Mouse (Mus musculus) E14TG2a.4 (cell line): ENCODE results near the gene Gm10803.

Experiments
- H3K27me3 ChIP-seq: 2 replicates; pipeline ENCODE4 v1.6.1; 2014; ENCODE audit warnings: low read length, control low read depth; ENCODE audit not compliant: insufficient read depth
- H3K36me3 ChIP-seq: 2 replicates; pipeline ENCODE4 v1.6.1; 2014; ENCODE audit warnings: low read length, control low read depth; ENCODE audit not compliant: insufficient read depth
- H3K4me1 ChIP-seq: replicated peaks from 2 replicates; pipeline ENCODE4 v1.6.1; 2014; ENCODE audit warnings: low read depth, low read length, control low read depth
- H3K4me3 ChIP-seq: replicated peaks from 2 replicates; pipeline ENCODE4 v1.5.1; 2014; ENCODE audit warnings: mild to moderate bottlenecking, low read length
- H3K9me3 ChIP-seq: 2 replicates; pipeline ENCODE4 v1.6.1; 2014; ENCODE audit warnings: low read length, control low read depth
- CTCF ChIP-seq: conservative IDR thresholded peaks from 2 replicates; pipeline ENCODE4 v1.5.1; 2014; ENCODE audit warnings: low read length
- NANOG ChIP-seq: IDR thresholded peaks from 2 replicates; pipeline ENCODE4 v1.6.1; 2014; ENCODE audit warnings: borderline replicate concordance, low read length, mixed read lengths
- POU5F1 ChIP-seq: IDR thresholded peaks from 2 replicates; pipeline ENCODE4 v1.6.1; 2014; ENCODE audit warnings: low read length, borderline replicate concordance

The Gm10803 gene

DNA sequence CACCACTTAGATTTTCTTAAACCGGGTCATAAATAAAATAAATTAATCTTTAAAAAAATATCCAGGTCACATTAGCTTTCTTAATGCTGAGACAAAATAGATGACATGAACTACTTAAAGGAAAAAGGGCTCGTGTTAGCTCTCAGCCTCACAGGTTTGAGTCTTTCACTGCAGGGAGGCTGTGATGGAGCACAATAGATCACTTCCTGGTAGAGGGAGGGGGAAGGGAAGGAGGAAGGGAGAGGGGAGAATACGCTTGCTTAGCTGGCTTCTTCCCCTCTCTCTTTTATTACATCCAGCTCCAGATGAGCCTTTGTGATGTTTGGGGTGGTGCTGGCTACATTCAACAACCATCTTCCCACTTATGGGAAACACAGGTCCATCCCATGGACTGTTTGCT, 20.9 kb downstream of the Gm10803 start:
- no peak for TF ChIP-seq POU5F1
- no peak for TF ChIP-seq CTCF
- no peak for TF ChIP-seq NANOG
- peaks cover 49% of the 10 kb centered on the region for H3K4me1 ChIP-seq

DNA sequence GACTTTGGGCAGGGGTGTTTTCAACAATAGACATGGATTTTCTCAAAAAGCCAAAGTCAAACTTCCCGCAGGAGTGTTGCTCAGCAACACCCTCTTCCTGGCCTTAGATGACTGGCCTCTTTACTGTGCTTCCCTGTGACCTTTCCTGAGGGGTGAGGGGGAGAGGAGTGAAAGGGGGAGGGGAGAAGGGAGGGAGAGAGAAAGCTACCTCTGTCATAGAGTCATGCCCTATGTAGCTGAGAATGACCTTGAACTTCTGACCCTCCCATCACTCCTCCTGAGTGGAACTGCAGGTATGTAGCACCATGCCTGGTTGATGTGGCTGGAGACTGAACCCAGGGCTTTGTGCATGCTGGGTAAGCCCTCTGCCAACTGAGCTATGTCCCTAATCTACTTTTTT, 25.5 kb downstream of the Gm10803 start:
- H3K4me3 ChIP-seq, result no peak overlapping the region
- TF ChIP-seq CTCF (no peak), POU5F1 (no peak)
- peaks cover 36% of the 10 kb centered on the region for H3K4me1 ChIP-seq
- H3K36me3 ChIP-seq, result no peaks in the 10 kb centered on the region
- 0 out of 2 replicates have a peak, but pooled peaks cover 5% of the 10 kb centered on the region for H3K27me3 ChIP-seq
- no peaks in the 10 kb centered on the region for H3K9me3 ChIP-seq

More for the DNA sequence above, 20.9 kb downstream of the Gm10803 start:
- H3K27me3 ChIP-seq, result peaks cover 22% of the 10 kb centered on the region
- H3K36me3 ChIP-seq, result no peaks in the 10 kb centered on the region
- no peaks in the 10 kb centered on the region; the same call in 1 of the 2 replicates for H3K9me3 ChIP-seq
- H3K4me3 ChIP-seq, result no peak overlapping the region

DNA sequence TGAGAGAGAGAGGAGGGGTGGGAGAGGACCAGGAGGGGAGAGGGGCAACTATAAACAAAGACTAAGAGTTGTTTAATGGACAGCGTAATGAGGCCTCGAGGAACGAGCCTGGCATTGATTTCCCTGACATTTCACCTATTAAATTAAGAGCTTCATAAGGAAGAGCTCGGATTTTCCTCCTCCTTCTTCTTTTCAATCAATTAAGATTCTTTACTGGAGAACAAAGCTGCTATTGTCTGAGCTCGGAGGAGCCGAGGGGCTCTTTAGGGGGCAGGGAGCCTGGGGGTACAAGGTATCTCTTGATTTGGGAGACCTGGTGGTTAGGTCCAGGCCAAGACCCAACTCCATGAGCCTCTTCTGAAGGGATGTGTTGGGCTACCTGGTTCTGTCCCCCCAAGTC, 27.1 kb downstream of the Gm10803 start:
- H3K27me3 ChIP-seq, result 0 out of 2 replicates have a peak, but pooled peaks cover 3% of the 10 kb centered on the region
- H3K9me3 ChIP-seq, result no peaks in the 10 kb centered on the region
- no peaks in the 10 kb centered on the region for H3K36me3 ChIP-seq
- no peak overlapping the region for H3K4me3 ChIP-seq
- no peak for TF ChIP-seq CTCF
- no peak for TF ChIP-seq NANOG
- TF ChIP-seq POU5F1, result no peak
- peaks cover 35% of the 10 kb centered on the region for H3K4me1 ChIP-seq

DNA sequence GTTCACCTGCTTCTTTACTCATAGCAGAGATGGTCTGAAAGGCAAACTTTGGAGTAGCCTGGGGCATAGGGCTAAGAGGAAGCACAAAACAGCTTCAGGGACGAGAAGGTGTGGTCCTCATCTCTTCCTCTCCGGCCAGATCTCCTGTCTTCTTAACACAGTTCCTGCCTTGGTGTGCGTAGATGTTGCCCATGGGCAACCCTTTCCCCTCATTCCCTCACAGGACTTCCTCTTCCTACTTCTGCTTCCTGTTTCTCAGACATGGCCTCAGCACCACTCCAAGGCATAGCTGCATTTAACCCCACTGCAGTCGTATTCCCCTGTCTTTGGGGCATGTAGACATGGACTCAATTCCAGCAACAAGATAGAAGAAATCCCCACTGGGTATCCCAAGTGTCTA, 29.5 kb downstream of the Gm10803 start:
- TF ChIP-seq POU5F1 (no peak), CTCF (no peak), NANOG (no peak)
- Histone ChIP-seq H3K27me3 (peaks cover 14% of the 10 kb centered on the region), H3K9me3 (no peaks in the 10 kb centered on the region), H3K36me3 (no peaks in the 10 kb centered on the region), H3K4me3 (no peak overlapping the region), H3K4me1 (peaks cover 28% of the 10 kb centered on the region)

DNA sequence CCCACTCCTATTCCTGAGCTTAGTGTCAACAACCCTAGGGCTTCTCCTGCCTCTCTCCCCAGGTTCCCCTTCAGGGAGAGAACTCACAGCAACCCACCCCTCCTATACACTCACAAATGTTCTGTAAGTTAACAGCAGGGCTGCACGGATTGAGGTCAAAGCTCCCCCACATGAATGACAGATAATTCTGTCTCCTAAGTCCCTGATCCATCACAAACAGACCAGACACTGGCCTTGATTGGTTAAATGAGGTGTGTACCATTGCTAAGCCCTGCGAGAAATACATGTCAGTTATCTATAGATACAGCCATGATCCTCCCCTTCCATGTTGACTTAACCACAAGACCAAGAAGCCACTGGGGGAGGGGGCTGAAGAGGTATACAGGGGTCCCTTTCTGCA, 31.3 kb downstream of the Gm10803 start:
- TF ChIP-seq NANOG (no peak), CTCF (no peak), POU5F1 (no peak)
- H3K4me1 ChIP-seq, result peaks cover 21% of the 10 kb centered on the region
- H3K9me3 ChIP-seq, result no peaks in the 10 kb centered on the region
- H3K4me3 ChIP-seq, result no peak overlapping the region
- no peaks in the 10 kb centered on the region for H3K36me3 ChIP-seq
- H3K27me3 ChIP-seq, result peaks cover 14% of the 10 kb centered on the region

DNA sequence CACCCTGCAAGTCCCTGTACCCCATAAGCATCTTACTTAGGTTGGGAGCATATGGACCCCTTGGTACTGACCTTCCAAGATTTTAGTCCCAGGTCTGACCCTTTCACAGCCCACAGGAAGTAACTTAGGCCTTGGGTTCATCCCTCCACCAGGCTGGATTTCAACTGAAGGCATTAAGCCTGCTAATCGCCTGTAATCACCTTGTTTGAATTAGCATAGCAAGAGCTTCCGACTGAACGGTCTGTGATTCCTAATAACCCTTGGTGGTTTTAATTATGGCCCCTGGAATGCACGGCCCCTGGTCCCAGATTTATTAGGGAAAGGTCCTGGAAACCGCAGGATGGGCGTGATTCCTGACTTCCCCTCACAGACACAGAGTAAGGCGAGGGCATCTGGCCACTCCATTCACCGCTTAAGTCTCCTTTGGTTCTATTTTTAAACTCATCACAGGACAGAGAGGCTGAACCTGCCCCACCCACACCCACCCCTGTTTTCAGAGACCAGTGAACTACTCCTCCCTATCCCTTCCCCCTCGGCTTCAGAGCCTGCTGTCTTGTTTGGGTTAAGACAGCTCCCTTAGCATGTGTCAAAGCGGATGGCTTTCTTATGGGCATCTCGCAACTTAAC, 31.9 kb downstream of the Gm10803 start:
- H3K4me3 ChIP-seq, result no peak overlapping the region
- H3K9me3 ChIP-seq, result no peaks in the 10 kb centered on the region
- no peak for TF ChIP-seq NANOG
- TF ChIP-seq CTCF, result no peak
- no peak for TF ChIP-seq POU5F1
- peaks cover 14% of the 10 kb centered on the region for H3K27me3 ChIP-seq
- H3K4me1 ChIP-seq, result peaks cover 21% of the 10 kb centered on the region
- no peaks in the 10 kb centered on the region for H3K36me3 ChIP-seq

DNA sequence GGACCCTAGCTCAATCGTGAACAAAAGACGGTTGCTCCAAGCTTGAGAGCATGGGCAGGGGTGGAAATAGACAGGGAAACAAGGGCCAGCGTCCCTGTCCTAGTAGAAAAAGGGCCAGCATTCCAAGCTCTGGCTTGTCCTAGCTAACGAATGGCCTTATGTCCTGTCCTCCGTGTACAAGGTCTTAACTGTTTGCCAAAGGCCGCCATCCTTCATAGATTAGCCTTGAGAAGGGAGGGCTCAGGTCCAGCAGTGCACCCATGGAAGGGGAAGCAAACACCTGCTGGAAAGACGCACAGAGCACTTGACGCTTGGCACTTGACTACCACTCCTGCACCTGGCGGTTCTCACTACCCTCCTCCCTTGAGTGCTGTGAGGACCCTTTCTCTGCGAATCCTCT, 32.8 kb downstream of the Gm10803 start:
- peaks cover 18% of the 10 kb centered on the region for H3K4me1 ChIP-seq
- TF ChIP-seq NANOG, result no peak
- TF ChIP-seq POU5F1, result no peak
- TF ChIP-seq CTCF, result no peak
- H3K4me3 ChIP-seq, result no peak overlapping the region
- peaks cover 14% of the 10 kb centered on the region for H3K27me3 ChIP-seq
- no peaks in the 10 kb centered on the region for H3K9me3 ChIP-seq
- no peaks in the 10 kb centered on the region for H3K36me3 ChIP-seq

DNA sequence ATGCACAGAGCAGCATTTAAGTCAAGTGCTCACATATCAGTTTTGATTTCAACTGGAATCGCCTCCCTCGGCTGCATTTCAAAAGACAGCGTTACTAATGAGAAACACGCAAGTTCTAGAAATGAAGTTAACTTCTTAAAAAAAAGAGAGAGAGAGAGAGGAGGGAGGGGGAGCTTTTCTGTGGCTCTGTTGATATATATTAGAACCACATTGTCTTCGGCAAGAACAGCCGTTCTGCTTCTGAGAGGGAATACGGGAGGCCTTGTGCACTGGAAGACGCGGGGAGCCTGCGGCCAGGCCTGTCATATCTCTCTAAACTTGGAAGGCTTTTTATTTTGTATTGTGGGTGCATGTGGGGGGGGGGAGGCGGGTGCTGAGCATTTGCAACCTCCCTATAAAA, 36.8 kb downstream of the Gm10803 start:
- Histone ChIP-seq H3K9me3 (no peaks in the 10 kb centered on the region), H3K36me3 (no peaks in the 10 kb centered on the region), H3K4me1 (peaks cover 10% of the 10 kb centered on the region), H3K27me3 (peaks cover 22% of the 10 kb centered on the region), H3K4me3 (no peak overlapping the region)
- TF ChIP-seq NANOG (no peak), CTCF (no peak), POU5F1 (no peak)

DNA sequence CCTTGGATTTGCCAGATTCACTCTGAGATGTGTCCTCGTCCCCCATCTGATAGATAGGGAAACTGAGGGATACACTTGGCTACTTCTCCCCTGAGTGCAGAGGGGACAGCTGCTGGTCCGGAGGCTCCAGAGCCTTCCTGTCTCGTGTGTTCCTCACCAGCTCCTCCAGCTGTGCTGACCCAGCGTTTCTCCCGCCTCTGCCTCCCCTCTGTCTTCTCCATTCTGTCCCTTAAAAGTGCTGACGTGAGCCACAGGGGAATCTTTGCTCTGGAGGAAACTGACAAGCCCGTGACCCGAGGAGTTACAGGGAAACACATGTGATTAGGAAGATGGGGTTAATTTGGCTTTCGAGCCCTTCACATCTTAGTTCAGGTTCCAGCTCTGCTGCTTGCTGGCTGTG, 39.4 kb downstream of the Gm10803 start:
- no peak for TF ChIP-seq NANOG
- no peak for TF ChIP-seq CTCF
- TF ChIP-seq POU5F1, result no peak
- H3K27me3 ChIP-seq, result peaks cover 15% of the 10 kb centered on the region

More for the DNA sequence above, 39.4 kb downstream of the Gm10803 start:
- H3K36me3 ChIP-seq, result no peaks in the 10 kb centered on the region
- no peaks in the 10 kb centered on the region for H3K4me1 ChIP-seq
- H3K4me3 ChIP-seq, result no peak overlapping the region
- no peaks in the 10 kb centered on the region for H3K9me3 ChIP-seq
